Mouse (Mus musculus) heart, embryonic 11.5 days (tissue): ENCODE results near the gene Tbcel. TPM values are rescaled to one million over a fixed set of nuclear protein-coding genes. Genes with fewer than 3 reads are reported as not detected.

ENCODE experiments used
- ATAC-seq: fragments of 200-750 bp; cut with Nextera tagmentation; replicated peaks from 2 replicates; pipeline ENCODE4 v1.8.0; 2017; ENCODE audit warnings: moderate library complexity; ENCODE audit not compliant: insufficient number of reproducible peaks, low FRiP score, low TSS enrichment
- H3K27ac ChIP-seq: fragments of 300-500 bp; sonication (generic); 2 replicates; pipeline ENCODE4 v1.5.1; 2014; ENCODE audit warnings: mild to moderate bottlenecking, low read depth, low read length
- H3K27me3 ChIP-seq: fragments of 300-500 bp; sonication (generic); 2 replicates; pipeline ENCODE4 v1.6.1; 2014; ENCODE audit warnings: mild to moderate bottlenecking, low read length, mixed read lengths; ENCODE audit not compliant: control insufficient read depth, insufficient read depth
- H3K36me3 ChIP-seq: fragments of 300-500 bp; sonication (generic); 2 replicates; pipeline ENCODE4 v1.6.1; 2014; ENCODE audit warnings: mild to moderate bottlenecking, low read length, moderate library complexity, mixed read lengths; ENCODE audit not compliant: control insufficient read depth, insufficient read depth
- H3K4me1 ChIP-seq: fragments of 300-500 bp; sonication (generic); 2 replicates; pipeline ENCODE4 v1.6.1; 2014; ENCODE audit warnings: low read length; ENCODE audit not compliant: control insufficient read depth, insufficient read depth
- H3K4me2 ChIP-seq: fragments of 300-500 bp; sonication (generic); 2 replicates; pipeline ENCODE4 v1.6.1; 2014; ENCODE audit warnings: mild to moderate bottlenecking, moderate library complexity
- H3K4me3 ChIP-seq: fragments of 300-500 bp; sonication (generic); 2 replicates; pipeline ENCODE4 v1.5.1; 2014; ENCODE audit warnings: low read depth, low read length
- H3K9ac ChIP-seq: fragments of 300-500 bp; sonication (generic); 2 replicates; pipeline ENCODE4 v1.6.1; 2014; ENCODE audit warnings: mild to moderate bottlenecking, low read depth, low read length, moderate library complexity
- H3K9me3 ChIP-seq: fragments of 300-500 bp; sonication (generic); replicated peaks from 2 replicates; pipeline ENCODE4 v1.6.1; 2016; ENCODE audit warnings: low read length; ENCODE audit not compliant: control insufficient read depth
- WGBS: fragments of 180-500 bp; shearing (Covaris S2); extraction: QIAGEN DNeasy Blood & Tissue Kit; methylation state at CpG from one replicate; pipeline ENCODE4 v1.1.7; 2014; ENCODE audit not compliant: insufficient replicate concordance; 5-methylcytosine and 5-hydroxymethylcytosine counted together
- polyA plus RNA-seq: library from polyadenylated mRNA; unstranded; fragments of >200 nt; fragmentation: Nextera tagmentation; extraction: Ambion mirVana; gene quantifications from 2 replicates; pipeline ENCODE4 v1.2.1, GENCODE M21; 2014

The Tbcel gene
- polyA plus RNA-seq, 1 experiment from 2014 or later, result 4.6 TPM

DNA sequence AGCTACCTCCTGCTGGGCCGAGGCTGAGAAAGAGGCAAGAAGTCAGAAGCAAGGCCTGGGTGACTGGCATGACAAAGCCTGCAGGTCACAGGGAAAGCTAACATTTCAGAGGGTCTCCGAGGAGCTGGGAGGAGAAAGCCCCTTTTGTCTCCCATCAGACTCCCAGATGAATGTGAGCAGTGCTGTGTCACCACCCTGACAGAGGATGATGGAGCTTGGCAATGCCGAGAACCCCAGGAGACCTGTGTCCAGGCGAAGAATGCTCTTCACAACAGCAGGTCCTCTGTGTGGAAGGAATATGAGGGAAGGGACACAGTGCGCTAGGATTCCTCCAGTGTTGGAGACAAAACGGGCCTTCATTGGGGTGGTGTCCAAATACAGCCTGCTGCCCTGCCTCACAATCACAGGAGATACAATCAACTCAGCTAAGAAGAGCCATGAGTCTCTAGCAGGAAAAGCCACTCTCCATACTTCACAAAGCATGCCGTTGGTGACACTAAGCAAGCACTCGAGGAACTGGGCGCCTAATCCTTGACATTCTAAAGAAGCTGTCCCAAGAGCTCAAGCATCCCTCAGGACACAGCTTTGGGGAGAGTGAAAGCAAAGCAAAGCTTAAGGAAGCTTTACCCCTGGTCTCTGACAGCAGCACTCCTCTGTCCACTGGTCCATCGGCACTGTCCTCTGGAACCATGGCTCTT is 80.8 kb downstream of the Tbcel start:
- 46% methylated on average over 10 of the region's 10 CpGs for WGBS
- Histone ChIP-seq H3K9me3 (no peaks in the 10 kb centered on the region), H3K27ac (no peak overlapping the region), H3K27me3 (no peaks in the 10 kb centered on the region), H3K4me1 (peaks cover 5% of the 10 kb centered on the region; the same call in 1 of the 2 replicates), H3K4me2 (no peak overlapping the region), H3K36me3 (no peaks in the 10 kb centered on the region), H3K4me3 (no peak overlapping the region), H3K9ac (no peak overlapping the region)
- ATAC-seq, result no peak

DNA sequence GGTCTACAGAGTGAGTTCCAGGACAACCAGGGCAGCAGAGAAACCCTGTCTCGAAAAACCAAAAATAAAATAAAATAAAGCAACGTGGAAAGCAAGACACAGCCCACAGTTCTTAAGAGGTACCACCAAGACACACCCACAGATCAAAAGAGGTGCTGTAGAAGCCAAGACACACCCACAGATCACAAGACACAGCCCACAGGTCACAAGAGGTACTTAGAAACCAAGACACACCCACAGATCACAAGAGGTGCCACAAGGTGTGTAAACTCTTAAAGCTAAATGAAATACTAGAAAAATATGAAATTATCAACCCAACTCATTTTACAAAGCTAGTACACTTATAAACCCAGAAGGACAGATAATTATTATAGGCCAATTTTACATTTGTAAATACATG is 84.0 kb downstream of the Tbcel start:
- Histone ChIP-seq H3K27me3 (no peaks in the 10 kb centered on the region), H3K9me3 (no peaks in the 10 kb centered on the region), H3K36me3 (0 out of 2 replicates have a peak, but pooled peaks cover 2% of the 10 kb centered on the region), H3K4me3 (no peak overlapping the region), H3K4me1 (peaks cover 5% of the 10 kb centered on the region; the same call in 1 of the 2 replicates), H3K4me2 (no peak overlapping the region), H3K27ac (no peak overlapping the region), H3K9ac (no peak overlapping the region)
- 74% methylated on average over 2 of the region's 2 CpGs for WGBS
- no peak for ATAC-seq

DNA sequence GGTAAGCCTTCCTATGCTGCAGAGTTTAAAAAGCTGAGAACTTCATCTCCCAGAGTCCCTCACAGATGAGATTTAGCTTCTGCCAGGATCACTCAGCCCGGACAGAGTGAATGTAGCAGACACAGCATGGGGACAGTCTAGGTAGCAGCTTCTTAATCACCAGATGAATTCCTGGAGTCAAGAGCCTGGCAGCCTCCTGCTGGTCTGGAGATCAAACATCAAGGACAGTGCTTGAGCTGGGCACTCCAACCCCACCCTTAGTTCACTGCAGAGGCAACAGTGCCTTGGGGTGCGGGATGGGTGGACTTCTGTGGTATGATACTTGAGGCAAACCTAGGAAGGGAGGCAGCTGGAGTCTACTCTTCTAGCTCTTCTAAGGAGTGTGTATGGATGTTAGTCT is 87.9 kb downstream of the Tbcel start:
- no peak for ATAC-seq
- 50% methylated on average over 2 of the region's 2 CpGs for WGBS
- no peaks in the 10 kb centered on the region for H3K9me3 ChIP-seq
- no peak overlapping the region for H3K27ac ChIP-seq
- H3K36me3 ChIP-seq, result 0 out of 2 replicates have a peak, but pooled peaks cover 2% of the 10 kb centered on the region
- H3K4me3 ChIP-seq, result no peak overlapping the region
- H3K4me1 ChIP-seq, result no peaks in the 10 kb centered on the region
- no peak overlapping the region for H3K4me2 ChIP-seq
- H3K27me3 ChIP-seq, result no peaks in the 10 kb centered on the region
- no peak overlapping the region for H3K9ac ChIP-seq

DNA sequence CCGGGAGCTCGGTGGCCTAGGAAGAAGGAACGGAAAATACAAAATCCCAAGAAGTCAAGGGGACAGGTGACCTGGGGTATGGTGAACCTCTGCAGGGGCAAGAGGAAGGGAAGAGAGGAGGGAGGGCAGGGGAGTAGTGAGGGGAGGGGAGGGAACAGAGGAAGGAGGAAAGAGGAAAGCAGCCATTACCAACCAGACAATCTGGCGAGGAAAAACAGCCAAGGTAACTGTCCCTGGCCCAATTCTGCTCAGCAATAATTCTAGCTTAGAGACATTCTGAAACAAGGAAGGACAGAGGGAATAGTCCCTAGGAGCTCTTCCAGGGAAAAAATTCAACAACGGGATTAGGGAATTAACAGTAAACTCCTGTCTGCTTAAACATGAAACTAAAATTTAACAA is 88.8 kb downstream of the Tbcel start:
- no peak for ATAC-seq

DNA sequence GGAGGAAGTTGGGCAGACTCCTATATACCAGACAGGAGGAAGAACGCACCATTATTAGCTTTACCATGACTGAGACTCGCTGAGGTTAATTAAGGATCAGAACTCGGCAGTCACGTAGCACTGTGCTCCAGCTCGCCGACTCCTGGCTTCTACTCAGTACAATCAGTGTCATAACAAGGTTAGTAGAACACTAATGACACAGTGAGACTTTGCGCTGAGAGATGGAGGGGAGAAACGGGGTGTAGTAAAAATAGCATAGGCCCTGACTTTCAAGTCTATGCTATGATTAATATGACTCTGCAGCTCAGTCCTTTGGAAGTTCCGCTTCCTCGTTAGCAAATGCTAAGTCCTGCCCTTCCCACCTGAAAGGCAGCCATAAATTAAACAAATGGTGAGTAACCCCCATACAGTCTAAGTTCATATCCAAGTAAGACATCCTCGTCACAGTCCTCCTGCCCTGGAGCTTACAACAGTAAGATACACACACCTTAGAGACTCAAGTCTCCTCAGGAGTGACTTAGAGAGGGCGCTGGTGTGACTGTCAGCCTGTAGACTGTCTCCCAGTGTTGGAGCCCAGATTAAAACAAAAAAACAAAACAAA is 90.2 kb downstream of the Tbcel start:
- Histone ChIP-seq H3K4me3 (no peak overlapping the region), H3K9me3 (no peaks in the 10 kb centered on the region), H3K36me3 (0 out of 2 replicates have a peak, but pooled peaks cover 2% of the 10 kb centered on the region), H3K4me1 (no peaks in the 10 kb centered on the region), H3K27ac (no peak overlapping the region), H3K27me3 (no peaks in the 10 kb centered on the region), H3K9ac (no peak overlapping the region), H3K4me2 (no peak overlapping the region)
- 79% methylated on average over 12 of the region's 12 CpGs for WGBS
- ATAC-seq, result no peak

More for the DNA sequence above, 88.8 kb downstream of the Tbcel start:
- WGBS, result 85% methylated on average over 5 of the region's 5 CpGs
- Histone ChIP-seq H3K4me3 (no peak overlapping the region), H3K4me1 (no peaks in the 10 kb centered on the region), H3K36me3 (0 out of 2 replicates have a peak, but pooled peaks cover 2% of the 10 kb centered on the region), H3K9ac (no peak overlapping the region), H3K4me2 (no peak overlapping the region), H3K27ac (no peak overlapping the region), H3K27me3 (no peaks in the 10 kb centered on the region), H3K9me3 (no peaks in the 10 kb centered on the region)

DNA sequence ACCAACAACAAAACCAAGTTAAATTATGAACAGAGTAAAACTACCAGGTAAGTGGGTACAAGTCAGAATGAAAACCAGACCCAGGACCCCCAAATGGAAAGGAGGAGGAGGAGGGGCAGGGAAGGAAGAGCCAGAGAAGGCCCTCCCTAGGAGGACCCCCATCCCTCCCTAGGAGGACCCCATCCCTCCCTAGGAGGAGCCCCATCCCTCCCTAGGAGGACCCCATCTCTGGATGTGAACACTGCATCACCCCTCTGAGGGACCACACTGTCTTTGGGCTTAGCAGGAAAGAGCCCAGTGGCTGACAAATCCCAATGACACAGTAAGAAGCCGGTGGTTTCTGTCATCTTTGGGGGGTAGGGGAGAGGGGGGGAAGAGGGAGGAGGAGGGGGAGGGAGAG is 92.4 kb downstream of the Tbcel start:
- H3K9me3 ChIP-seq, result no peaks in the 10 kb centered on the region
- no peak overlapping the region for H3K9ac ChIP-seq
- no peaks in the 10 kb centered on the region; the same call in 1 of the 2 replicates for H3K36me3 ChIP-seq
- 40% methylated on average over 1 of the region's 1 CpGs for whole genome bisulfite sequencing
- H3K4me2 ChIP-seq, result no peak overlapping the region
- no peak overlapping the region for H3K4me3 ChIP-seq
- no peaks in the 10 kb centered on the region for H3K27me3 ChIP-seq
- no peak for ATAC-seq
- no peaks in the 10 kb centered on the region for H3K4me1 ChIP-seq
- no peak overlapping the region for H3K27ac ChIP-seq

DNA sequence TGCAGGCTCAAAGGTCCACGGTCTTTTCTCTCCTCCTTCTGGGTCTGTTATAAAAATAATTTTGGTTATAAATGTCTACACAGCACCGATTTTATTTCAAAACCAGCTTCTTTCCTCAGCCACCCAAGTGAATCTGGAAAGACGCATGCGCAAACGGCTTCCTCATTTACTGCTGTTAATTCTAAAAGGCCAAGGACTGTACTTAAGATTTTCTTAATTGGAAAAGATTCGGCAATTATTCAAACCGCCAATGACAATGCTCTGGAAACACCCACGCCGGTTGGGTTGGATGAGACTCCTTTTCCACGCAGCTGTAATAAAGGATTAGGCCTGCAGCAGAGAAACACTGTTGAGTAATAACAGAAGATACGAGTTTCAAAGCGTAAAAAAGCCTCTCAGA is 94.3 kb downstream of the Tbcel start:
- Histone ChIP-seq H3K4me3 (no peak overlapping the region), H3K4me2 (no peak overlapping the region)
- 90% methylated on average over 12 of the region's 12 CpGs for WGBS

DNA sequence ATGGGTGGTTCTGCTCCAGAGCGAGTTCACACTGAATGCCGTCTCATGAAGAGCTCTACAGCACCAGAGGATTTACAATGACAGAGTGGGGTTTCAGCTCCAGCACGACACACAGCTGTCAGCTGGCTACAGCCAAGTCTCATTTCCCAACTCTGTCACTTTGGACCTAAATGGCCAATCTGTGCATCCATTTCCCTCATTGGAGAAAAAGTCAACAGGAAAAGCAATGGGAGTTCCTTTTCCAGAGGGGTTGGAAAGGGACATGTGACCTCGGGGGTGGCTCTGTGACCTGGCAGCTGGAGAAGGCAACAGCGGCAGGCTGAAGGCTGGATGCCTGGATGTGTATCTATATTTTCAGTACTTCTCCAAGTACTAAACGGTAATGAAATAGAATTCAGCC is 96.3 kb downstream of the Tbcel start:
- Histone ChIP-seq H3K9ac (no peak overlapping the region), H3K4me1 (no peaks in the 10 kb centered on the region), H3K4me2 (no peak overlapping the region), H3K27me3 (no peaks in the 10 kb centered on the region), H3K36me3 (no peaks in the 10 kb centered on the region; the same call in 1 of the 2 replicates), H3K27ac (no peak overlapping the region), H3K9me3 (no peaks in the 10 kb centered on the region), H3K4me3 (no peak overlapping the region)
- 83% methylated on average over 6 of the region's 6 CpGs for WGBS
- ATAC-seq, result no peak

More for the DNA sequence above, 94.3 kb downstream of the Tbcel start:
- no peak for ATAC-seq
- H3K27me3 ChIP-seq, result no peaks in the 10 kb centered on the region
- H3K4me1 ChIP-seq, result no peaks in the 10 kb centered on the region
- H3K9me3 ChIP-seq, result no peaks in the 10 kb centered on the region
- no peak overlapping the region for H3K27ac ChIP-seq
- H3K9ac ChIP-seq, result no peak overlapping the region
- H3K36me3 ChIP-seq, result no peaks in the 10 kb centered on the region; the same call in 1 of the 2 replicates
